9 mouse cellular contexts compared by ENCODE assay signal in genomic region chr5:65478224-65478623, GRCm38 (mm10). TPM values are rescaled to one million over a fixed set of nuclear protein-coding genes. Genes with fewer than 3 reads are reported as not detected.
A peak's percentile ranks its signal among the peaks of the same experiment; 100 is the strongest.
DNase-seq lines count a peak whose midpoint lies in the region; ATAC-seq and TF ChIP-seq lines count a peak whose summit lies in the region.
"Had no signal": no experiment of that assay in that cellular context is flagged by ENCODE, and none has a peak within 500 bp of the region (broad histone marks: within the 10 kb centered on the region; RNA-seq: fewer than 3 reads in every experiment).

No protein-coding gene starts in this region.

- peak; percentile 63 for TF ChIP-seq CTCF in gastrocnemius, adult 2 months (IDR thresholded peaks at IDR 0.05)
- peak; percentile 17; the same call in 1 of the 2 replicates for TF ChIP-seq CTCF in small intestine, adult 2 months (IDR thresholded peaks at IDR 0.05; ENCODE audit: extremely low read depth, insufficient read length, insufficient replicate concordance, low read depth, low read length)

- no peak overlapping the region for H3K4me3 ChIP-seq in gastrocnemius, adult 2 months
- H3K4me3 ChIP-seq in embryonic facial prominence, embryonic 14.5 days (ENCODE audit: low read depth, low read length), result no peak overlapping the region
- no peak overlapping the region for H3K4me3 ChIP-seq in small intestine, adult 2 months (ENCODE audit: low read depth, low read length)

- intact Hi-C loops in gastrocnemius, adult 2 months (cut with DNase I), result no loop called here
- intact Hi-C loops in left cerebral cortex, postnatal 36 days (cut with DNase I), result no loop called here

- ATAC-seq in embryonic facial prominence, embryonic 14.5 days (ENCODE audit: low read depth), result no peak

- H3K27me3 ChIP-seq in embryonic facial prominence, embryonic 14.5 days (replicated peaks; ENCODE audit: control insufficient read depth, insufficient read depth, low read length), result no peaks in the 10 kb centered on the region
- no peaks in the 10 kb centered on the region for H3K27me3 ChIP-seq in small intestine, adult 2 months (ENCODE audit: control insufficient read depth, insufficient read depth, low read length)

- no peak overlapping the region for H3K9ac ChIP-seq in embryonic facial prominence, embryonic 14.5 days (ENCODE audit: low read depth, low read length)

- no peak for TF ChIP-seq POLR2A in small intestine, adult 2 months (IDR thresholded peaks at IDR 0.05; ENCODE audit: low read depth, low read length)

- peak overlapping the region; percentile 28; the same call in 1 of the 2 replicates for H3K27ac ChIP-seq in gastrocnemius, adult 2 months
- no peak overlapping the region for H3K27ac ChIP-seq in embryonic facial prominence, embryonic 14.5 days (replicated peaks; ENCODE audit: low read depth, low read length)
- no peak overlapping the region for H3K27ac ChIP-seq in small intestine, adult 2 months (ENCODE audit: insufficient read depth, low read depth, low read length)

- no peaks in the 10 kb centered on the region for H3K9me3 ChIP-seq in embryonic facial prominence, embryonic 14.5 days (ENCODE audit: control insufficient read depth, low read length)

- no peaks in the 10 kb centered on the region for H3K4me1 ChIP-seq in embryonic facial prominence, embryonic 14.5 days (ENCODE audit: control insufficient read depth, insufficient read depth, low read length)
- no peaks in the 10 kb centered on the region for H3K4me1 ChIP-seq in small intestine, adult 2 months (ENCODE audit: control insufficient read depth, insufficient read depth, insufficient read length, low read length)

- 74% methylated on average over 4 of the region's 4 CpGs for WGBS in embryonic facial prominence, embryonic 14.5 days
- 76% methylated on average over 4 of the region's 4 CpGs for WGBS in small intestine, adult 2 months

- peak; percentile 70 for DNase-seq in gastrocnemius, adult 2 months
- DNase-seq in gastrocnemius, postnatal 4 days (ENCODE audit: low spot score in 2 of 2), result no peak
- DNase-seq in spleen, adult 18-20 months, result peak; percentile 25 to 40
- DNase-seq in spleen, adult 12 weeks (ENCODE audit: low spot score), result no peak
- DNase-seq in embryonic facial prominence, embryonic 14.5 days (ENCODE audit: low spot score), result peak; percentile 60
- no peak for DNase-seq in c-Kit-positive CD71-positive TER-119-positive erythroid progenitor cells, embryonic 14.5 days (ENCODE audit: low spot score)
- DNase-seq in left cerebral cortex, postnatal 36 days (ENCODE audit: low spot score in 2 of 2), result no peak

- H3K36me3 ChIP-seq in embryonic facial prominence, embryonic 14.5 days (ENCODE audit: control insufficient read depth, insufficient read depth, low read length), result peaks cover 8% of the 10 kb centered on the region; the same call in 1 of the 2 replicates
- H3K36me3 ChIP-seq in small intestine, adult 2 months (ENCODE audit: control insufficient read depth, insufficient read depth, low read length), result peaks cover 5% of the 10 kb centered on the region; the same call in 1 of the 2 replicates

- H3K4me2 ChIP-seq in embryonic facial prominence, embryonic 14.5 days (ENCODE audit: low read depth, low read length), result no peak overlapping the region

RNA-seq across cellular contexts. Expression of gene Gm43552, which starts 14.4 kb away (rescaled TPM):
- not detected for total RNA-seq in gastrocnemius, adult 2 months (2021)
- total RNA-seq in gastrocnemius, postnatal 4 days (2021), result 1 to 10 TPM in 1 of 2 experiments, not detected in 1; 3.0 TPM
- polyA plus RNA-seq in embryonic facial prominence, embryonic 14.5 days (2014; fragmentation: Nextera tagmentation; extraction: Ambion mirVana), result not detected in 2 replicates
- 1.4 TPM in 1 of 2 replicates, not detected in the other for polyA plus RNA-seq in small intestine, adult 2 months (2012; rRNA removed)
- total RNA-seq in left cerebral cortex, postnatal 36 days (2021), result not detected
- total RNA-seq: heart, postnatal 10 days had no signal

RNA-seq across cellular contexts. Expression of gene Ugdh, which starts 42.5 kb away (rescaled TPM):
- total RNA-seq in gastrocnemius, adult 2 months (2021), result 10 to 100 TPM in 1 of 2 experiments, 1 to 10 TPM in 1; 5.8 to 12.0 TPM
- total RNA-seq in gastrocnemius, postnatal 4 days (2021), result 10 to 100 TPM; 40.8 to 41.9 TPM
- polyA plus RNA-seq in embryonic facial prominence, embryonic 14.5 days (2014; fragmentation: Nextera tagmentation; extraction: Ambion mirVana), result 119 and 125 TPM in 2 replicates
- 32.0 and 33.2 TPM in 2 replicates for polyA plus RNA-seq in small intestine, adult 2 months (2012; rRNA removed)
- 10 to 100 TPM; 29.8 to 37.8 TPM for total RNA-seq in left cerebral cortex, postnatal 36 days (2021)

RNA-seq across cellular contexts. Expression of gene Smim14, which starts 58.8 kb away (rescaled TPM):
- 10 to 100 TPM; 39.2 to 41.7 TPM for total RNA-seq in gastrocnemius, adult 2 months (2021)
- total RNA-seq in gastrocnemius, postnatal 4 days (2021), result 10 to 100 TPM; 63.6 to 70.2 TPM
- 144 and 146 TPM in 2 replicates for polyA plus RNA-seq in embryonic facial prominence, embryonic 14.5 days (2014; fragmentation: Nextera tagmentation; extraction: Ambion mirVana)
- 53.0 and 72.3 TPM in 2 replicates for polyA plus RNA-seq in small intestine, adult 2 months (2012; rRNA removed)
- total RNA-seq in left cerebral cortex, postnatal 36 days (2021), result 100 to 1,000 TPM; 166 to 170 TPM

RNA-seq across cellular contexts. Expression of gene Ube2k, which starts 58.8 kb away (rescaled TPM):
- total RNA-seq in gastrocnemius, adult 2 months (2021), result 10 to 100 TPM; 62.1 to 65.9 TPM
- total RNA-seq in gastrocnemius, postnatal 4 days (2021), result 10 to 100 TPM; 77.9 to 88.6 TPM
- polyA plus RNA-seq in embryonic facial prominence, embryonic 14.5 days (2014; fragmentation: Nextera tagmentation; extraction: Ambion mirVana), result 122 and 130 TPM in 2 replicates
- 5.7 and 13.6 TPM in 2 replicates for polyA plus RNA-seq in small intestine, adult 2 months (2012; rRNA removed)
- 100 to 1,000 TPM; 130 to 133 TPM for total RNA-seq in left cerebral cortex, postnatal 36 days (2021)

Comparison
In these comparisons a context has a peak if more than half of its experiments do, and no peak if none do; other contexts are left out.
1. DNase-seq: peak in gastrocnemius, adult 2 months (single experiment), spleen, adult 18-20 months (2 of 2) and embryonic facial prominence, embryonic 14.5 days (single experiment); none in gastrocnemius, postnatal 4 days (0 of 2), spleen, adult 12 weeks (single experiment), c-Kit-positive CD71-positive TER-119-positive erythroid progenitor cells, embryonic 14.5 days (single experiment) and left cerebral cortex, postnatal 36 days (0 of 2).